Mouse (Mus musculus): ENCODE results near the gene Tmem131l.

Tmem131l gene

DNA sequence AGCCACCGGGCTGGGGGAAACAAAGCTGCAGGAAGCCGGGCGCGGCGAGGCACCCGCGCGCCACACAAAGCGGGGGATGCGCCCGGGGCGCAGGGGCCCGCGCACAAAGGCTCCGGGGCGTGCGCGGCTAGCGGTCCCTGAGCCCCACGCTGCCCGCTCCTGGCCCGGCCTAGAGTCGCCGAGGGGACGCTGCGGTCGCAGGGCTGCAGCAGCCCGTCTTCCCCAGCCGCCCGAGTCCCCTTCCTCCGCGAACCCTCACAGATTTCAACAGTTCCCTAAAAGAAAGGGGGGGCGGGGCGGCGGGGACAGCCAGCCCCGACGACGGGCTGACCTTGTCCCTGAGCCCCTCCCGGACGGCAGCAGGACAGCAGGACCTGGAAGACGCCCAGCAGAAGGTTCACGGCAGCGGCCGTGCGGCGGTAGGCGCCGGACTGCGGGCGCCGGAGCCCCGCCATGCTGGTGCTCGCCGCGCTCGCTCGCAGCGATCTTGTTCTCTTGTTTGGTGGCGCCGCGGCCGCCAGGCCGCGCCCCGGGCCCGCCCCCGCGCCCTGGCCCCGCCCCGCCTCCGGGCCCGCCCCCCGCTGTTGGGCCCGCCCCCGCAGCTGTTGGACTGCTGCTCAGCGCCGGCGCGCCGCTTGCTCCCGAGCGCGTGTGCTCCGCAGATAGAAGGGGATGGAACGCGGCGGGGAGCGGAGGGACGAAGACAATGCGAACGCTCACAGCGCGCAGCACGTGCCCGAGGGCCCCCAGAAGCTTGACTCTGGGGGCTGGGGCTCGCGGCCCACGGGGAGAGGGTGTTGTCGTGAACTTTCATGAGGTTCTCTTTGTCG lies at the start of gene Tmem131l:
Tmem131l (minus strand) TSS at position 530 of the 830 bp plus-strand sequence.
- DNase-seq (ENCODE audit: low read depth, low spot score): peak; percentile 89

DNA sequence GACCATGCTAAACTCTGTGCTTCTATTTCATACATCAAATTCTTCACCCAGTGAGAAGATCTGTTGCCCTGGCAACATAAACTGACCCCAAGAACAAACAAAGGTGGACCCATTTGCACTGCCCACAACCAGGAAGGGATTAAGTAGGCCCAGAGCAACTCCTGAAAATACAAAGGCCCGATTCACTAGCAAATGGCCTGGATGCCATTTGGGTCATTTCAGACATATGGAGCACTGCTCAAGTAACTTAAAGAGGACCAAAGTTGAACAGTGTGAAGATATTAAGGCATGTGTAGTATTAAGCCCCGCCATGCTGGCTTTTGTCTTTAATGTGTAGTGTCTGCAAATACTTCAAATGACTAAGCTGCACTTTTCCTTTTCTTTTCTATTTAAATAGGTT lies 46.9 kb upstream of the Tmem131l start:
- DNase-seq (ENCODE audit: low read depth, low spot score): no peak

DNA sequence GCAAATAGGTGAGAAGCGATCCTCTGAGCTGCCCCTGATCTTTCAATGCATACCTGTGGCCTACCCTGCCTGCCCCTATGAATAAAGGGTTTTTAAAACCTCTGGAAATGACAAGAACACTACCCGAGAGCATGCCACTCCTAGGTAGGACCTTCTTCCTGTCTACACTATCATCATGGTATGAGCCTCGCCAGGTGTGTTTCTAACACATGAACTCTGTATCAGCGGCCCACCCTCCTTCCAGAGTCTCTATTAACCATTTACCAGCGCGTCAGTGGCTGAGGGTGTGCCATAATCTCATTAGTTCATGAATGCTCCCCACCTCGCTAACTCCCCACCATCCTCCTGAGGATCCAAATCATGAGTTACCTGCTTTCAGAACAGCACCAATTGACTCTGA lies 46.4 kb upstream of the Tmem131l start:
- no peak for DNase-seq (ENCODE audit: low read depth, low spot score)

DNA sequence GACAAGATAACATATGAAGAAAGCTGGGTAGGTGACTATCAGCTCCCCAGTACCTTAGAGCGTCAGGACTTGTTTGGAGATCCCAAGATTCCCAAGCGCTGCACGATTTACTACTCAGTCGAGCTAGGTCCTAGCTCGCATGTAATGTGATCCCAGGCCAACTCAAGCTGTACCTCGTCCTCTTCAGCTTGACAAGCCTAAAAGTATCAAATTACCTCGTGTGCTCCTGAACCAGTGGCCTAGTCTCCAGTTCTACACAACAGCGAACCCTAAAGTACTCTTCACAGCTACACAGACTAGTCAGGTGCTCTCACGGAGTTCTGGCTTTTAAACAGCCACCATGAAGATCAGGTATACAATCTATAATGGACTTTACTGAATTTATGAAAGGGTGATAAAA lies 45.5 kb upstream of the Tmem131l start:
- no peak for DNase-seq (ENCODE audit: low read depth, low spot score)

DNA sequence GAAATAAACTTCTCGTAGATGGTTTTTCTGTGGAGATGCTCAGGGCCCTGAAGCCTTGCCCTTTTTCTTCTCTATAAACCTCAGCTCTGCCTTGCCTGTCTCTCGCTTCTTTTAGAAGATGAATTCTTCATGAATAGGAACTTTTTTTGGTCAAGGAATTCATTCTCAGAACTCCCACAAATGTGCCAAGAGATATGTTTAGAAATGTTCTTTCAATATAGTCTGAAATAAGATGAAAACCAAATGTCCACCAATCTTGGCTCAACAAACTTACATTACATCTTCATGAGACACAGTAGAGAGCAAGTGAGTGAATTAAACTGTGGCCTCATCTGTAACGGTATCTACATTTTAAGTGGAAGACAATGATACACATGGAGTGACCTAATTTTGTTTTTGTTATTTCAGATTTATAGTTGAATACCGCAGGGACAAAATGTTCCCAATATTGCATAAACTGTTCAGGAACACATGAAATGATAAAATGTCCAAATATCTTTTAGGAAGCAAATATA lies 41.3 kb upstream of the Tmem131l start:
- no peak for DNase-seq (ENCODE audit: low read depth, low spot score)

DNA sequence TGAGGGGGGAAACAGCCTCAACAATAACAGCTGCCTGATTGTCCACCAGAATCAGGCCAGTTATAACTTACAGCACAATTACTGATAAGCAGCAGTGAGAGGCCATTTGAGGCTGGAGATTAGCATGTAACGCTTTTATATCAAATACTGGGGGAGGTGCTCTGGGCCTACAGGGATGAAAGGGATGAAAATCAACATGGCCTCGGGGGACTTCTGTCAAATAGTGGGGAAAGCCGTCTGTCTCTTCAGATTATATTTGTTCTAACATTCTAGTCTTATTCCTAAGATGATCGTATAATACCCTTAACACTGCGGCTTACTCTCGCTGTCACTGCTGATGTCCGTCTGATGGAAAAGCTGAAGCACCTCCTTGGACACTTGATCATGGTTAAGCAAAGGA lies 40.1 kb upstream of the Tmem131l start:
- DNase-seq (ENCODE audit: low read depth, low spot score): no peak

DNA sequence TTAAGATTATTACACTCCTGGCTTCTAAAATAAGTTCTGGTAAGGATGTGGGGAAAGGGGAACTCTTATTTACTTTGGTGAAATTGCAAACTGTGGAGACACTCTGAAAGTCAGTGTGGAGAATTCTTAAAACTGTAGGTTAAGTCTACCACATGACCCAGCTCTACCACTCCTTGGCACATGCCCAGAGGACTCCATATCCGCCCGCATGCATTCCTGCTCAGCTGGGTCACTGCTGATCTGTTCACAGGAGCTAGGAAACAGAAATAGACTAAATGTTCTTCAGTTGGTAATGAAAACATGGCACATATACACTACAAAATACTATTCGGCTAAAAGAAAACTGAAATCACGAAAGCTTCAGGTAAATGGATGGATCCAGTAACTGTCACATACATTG lies 37.5 kb upstream of the Tmem131l start:
- no peak for DNase-seq (ENCODE audit: low read depth, low spot score)

DNA sequence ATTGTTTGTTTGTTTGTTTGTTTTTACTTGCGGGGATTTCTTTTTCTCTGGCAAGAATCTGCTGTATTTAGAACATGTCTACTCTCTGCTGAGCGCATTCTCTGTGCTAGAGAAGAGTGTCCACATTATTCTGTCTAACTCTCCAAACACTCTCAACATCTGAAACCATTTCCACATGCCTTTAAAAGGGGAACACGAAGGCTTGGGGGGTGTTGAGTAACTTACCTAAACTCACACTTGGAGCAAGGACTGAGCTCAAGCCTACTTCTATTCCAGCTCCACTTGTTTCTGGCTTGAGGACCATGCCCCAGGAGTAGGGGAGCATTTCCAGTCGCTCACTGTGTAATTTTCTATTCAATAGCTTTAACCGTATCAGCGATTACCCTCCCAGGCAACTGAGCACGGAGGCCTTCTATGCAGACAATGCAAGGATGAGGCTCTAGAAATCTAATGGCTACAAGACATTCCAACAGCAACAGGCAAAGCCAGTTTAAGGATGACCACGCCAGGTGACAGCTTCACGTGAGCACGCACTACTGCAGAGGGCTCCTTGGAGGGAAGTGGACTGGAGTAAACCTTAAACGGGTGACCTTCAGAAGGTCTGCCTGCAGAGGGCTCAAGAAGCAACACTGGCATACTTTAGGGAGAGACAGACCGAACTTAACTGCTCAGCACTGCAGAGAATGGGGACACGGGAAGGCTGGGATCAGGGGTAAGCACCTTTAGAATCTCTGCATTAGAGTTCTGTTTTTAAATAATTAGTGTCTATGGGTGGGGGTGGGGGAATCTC lies 36.8 kb upstream of the Tmem131l start:
- no peak for DNase-seq (ENCODE audit: low read depth, low spot score)

DNA sequence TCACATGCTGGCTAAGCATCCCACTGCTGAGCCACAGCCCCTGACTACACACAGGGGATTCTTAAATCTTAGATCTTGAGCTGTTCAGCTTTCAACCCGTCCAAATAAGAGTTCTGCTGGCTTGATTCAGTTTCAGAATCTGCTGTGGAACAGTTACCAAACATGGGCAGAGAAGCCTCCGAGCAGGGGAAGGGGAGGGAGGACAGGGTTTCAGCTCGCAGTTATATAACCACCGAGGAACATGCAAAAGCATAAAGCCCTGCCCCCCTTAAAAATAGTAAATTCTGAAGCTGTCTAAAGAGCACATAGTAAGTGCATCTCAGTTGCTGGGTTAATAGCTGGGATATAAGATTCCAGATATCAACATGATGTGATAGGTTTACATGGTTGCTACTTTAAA lies 35.5 kb upstream of the Tmem131l start:
- DNase-seq (ENCODE audit: low read depth, low spot score): peak; percentile 54

DNA sequence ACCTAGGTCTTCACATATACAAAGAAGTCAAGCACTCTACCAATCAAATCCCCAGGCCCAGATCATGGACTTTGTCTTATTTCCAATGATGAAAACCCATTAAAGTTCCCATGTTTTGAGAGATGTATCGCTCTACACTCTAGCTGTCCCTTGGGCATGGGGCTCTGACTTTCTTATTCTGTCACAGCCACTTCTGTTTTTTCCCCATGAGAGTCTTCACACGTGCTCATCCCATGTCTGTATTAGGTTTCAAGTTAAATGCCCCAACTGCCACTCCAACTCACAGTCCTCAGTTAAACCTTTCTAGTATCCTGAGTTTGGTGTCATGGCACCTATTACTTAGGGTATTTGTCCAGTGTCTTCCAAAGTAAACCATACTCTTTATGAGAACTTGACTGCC lies 34.8 kb upstream of the Tmem131l start:
- peak; percentile 20 for DNase-seq (ENCODE audit: low read depth, low spot score)

DNA sequence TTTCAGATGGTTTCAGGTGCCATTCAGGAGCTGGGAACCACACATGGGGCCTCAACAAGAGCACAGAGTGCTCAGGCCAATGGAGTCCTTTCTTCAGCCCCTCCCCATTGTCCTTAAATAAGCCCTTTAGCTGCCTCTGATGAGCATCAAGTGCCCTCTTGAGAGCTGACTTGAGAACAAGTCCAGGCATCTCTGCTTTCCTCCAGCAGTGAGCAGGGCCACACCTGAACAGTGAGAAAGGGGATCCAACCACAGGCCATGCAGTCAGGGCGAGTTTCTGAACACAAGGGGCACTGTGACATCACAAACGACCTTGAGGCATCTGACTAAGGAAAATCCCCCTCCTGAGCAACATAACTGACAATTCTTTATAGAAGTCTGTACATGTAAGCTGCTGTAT lies 31.7 kb upstream of the Tmem131l start:
- DNase-seq (ENCODE audit: low read depth, low spot score): peak; percentile 81

DNA sequence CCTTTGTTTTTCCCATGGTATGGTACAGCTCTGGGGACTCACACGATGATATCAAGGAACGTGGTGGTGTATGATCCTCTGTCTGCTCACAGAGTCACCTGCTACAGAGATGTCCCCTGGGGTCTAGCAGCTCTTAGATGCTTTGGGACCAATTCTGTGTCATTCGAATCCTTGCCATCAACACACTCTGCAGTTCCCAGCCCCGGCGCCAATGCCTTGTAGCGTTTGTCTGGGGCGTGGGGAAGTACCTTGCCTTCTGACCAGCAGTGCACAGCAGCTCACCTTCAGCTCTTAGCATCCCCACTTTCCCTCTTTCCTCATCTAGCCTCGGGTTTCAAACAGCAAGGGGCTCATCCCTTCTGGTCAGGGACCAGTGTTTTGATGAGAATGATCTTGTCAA lies 30.8 kb upstream of the Tmem131l start:
- peak; percentile 17 for DNase-seq (ENCODE audit: low read depth, low spot score)

DNA sequence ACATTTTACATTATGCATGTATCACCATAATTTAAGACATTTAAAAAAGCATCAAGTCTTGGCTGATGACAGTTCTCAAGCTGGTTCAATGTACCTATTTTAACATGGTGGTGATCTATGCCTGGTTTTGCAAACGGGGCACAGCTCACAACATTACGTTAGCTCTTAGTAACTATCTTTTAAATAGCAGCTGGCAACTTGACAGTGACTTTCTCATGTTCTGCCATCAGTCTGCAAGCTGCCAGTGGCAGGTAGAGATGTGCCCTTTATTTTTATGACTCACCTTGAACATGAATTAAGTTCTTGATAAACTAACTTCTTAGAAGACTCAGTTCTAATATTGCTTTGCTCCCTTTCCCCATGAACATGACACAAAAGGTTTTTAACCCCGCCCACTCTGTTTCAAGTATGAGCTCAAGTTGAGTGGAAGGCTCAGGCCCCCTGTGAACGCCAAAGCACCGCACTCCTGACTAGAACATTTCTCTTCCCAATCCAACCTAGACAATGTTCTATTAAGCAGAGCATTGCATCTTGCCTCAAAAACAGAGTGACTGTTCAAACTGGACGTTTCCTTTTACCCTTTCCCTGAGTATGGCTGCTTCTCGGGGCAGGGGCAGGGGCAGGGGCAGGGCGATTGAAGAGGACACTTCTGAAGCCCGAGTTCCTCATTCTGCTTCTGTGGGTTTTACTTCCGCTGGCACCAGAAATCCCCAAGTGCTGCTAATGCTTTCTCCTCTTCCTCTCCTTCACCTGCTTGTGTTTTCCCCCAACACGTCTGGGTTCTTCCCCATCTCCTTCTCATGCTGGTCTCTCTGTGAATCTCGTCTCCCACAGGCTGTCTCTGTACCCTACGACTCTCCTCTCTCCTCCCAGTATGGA lies 29.1 kb upstream of the Tmem131l start:
- peak; percentile 90 for DNase-seq (ENCODE audit: low read depth, low spot score)

DNA sequence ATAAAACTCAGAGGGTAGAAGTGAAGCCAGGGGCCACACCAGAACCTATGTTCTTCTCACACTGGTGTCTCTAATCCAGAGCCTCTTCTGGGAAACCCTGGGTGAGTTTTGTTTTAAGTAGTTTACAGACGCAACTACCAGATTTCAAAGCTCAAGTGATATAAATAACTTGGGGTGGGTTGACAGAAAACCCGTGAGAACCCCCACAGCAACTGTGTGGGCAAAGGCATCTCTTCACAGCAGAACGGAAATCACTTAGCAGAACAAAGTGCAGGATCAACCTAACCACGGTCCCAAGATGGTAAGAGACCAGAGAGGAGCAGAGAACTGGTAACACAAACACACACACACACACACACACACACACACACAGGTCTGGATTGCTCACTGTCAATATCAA lies 25.9 kb upstream of the Tmem131l start:
- DNase-seq (ENCODE audit: low read depth, low spot score): peak; percentile 24

DNA sequence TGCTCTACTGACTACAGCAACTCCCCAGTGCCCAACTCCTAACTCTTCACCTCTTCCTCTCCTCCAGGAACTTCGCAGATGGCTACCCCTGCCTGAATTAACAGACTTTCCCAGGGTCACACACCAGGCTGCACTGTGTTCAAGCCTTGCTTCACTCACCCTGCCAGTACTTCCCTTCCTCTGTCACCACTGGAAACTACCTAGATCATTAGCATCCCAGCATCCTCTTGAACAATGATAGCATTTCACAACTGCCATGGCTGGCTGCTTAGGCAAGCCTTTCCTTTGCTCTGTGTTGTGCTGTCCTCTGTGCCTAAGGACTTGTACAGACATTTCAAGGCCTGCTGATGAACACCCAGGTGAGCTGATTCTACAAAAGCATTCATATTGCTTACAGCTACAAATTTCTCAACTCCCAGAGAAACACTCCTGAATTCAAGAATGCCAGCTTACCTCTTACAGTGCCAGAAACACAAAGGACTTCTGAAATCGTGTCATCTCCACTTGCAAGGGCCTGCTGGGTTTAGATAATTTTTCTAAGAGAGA lies 23.5 kb upstream of the Tmem131l start:
- no peak for DNase-seq (ENCODE audit: low read depth, low spot score)

DNA sequence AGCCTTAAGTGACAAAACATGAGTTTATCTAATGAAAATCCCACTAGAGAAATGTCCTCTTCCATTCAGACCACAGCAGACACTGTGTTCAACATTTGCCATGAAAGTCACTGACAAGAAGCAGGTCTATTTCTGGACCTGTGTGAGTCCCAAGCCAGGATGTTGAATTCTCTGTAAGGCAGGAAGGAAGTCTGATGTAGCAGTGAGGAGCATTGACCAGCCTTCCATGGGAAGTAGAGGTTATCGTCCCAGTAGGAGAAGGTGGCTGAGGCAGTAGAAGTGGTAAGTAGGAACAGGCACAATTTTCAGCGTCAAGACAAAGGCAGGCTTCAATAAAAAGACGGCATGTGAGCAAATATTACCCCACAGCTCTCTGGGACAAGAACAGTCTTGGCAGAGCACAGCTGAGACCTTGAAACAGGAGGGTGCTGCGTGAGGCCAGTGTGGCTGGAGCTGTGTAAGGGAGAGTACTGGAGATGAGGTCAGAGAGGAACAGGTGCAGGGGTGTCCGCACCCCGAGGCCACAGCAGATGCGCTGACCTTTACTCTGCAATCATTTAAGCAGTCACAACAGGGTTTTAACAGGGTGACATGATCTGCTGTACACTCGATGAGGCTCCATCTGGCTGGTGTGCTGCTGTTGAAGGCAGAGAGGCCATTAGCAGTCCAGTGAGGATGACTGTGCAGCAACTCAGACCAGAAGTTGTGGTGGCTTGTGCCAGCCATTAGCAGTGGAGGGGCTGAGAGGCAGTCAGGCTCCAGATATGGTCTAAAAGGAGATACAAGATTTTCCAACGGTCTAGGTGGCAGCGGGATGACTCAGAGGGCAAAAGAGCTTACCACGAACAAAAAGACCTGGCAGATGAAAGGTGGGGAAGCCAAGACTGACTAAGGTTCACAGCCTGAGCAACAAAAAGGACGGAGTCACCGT lies 21.8 kb upstream of the Tmem131l start:
- DNase-seq (ENCODE audit: low read depth, low spot score): no peak

DNA sequence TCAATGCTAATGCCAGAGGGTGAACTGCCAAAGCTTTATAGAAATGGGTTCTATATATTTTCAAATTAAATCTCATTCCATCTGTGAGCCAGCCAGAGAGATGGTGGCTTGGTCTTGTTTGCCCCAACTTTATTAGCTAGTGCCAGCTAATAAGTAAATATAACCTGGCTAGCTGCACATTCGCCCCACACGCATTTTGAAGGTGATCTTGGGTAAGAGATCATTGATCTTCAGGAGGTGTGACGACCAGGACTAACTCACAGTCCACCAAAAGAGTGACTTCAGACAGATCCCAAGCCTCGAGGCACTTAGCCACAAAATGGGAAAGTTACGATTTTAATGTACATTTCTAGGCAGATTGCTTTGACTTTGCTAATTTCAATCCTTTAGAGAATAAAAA lies 21.0 kb upstream of the Tmem131l start:
- DNase-seq (ENCODE audit: low read depth, low spot score): no peak

DNA sequence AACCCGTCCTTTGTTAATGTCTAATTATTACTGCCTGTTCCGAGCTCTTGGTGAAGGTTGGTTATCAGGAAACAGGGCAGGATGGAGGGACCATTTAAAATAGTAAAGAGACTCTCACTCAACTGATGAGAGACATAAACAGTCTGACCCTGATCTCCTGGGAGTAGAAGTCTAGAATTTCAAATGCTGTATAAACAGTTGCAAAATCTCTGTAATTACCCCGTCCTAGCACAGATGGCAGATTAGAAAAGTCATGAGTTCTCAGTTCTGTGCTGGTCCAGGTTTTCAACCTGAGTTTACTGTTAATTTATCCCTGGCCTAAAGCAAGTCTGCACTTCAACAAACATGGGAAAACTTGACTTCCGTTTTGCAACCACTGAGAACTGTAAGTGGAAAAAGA lies 20.2 kb upstream of the Tmem131l start:
- no peak for DNase-seq (ENCODE audit: low read depth, low spot score)

DNA sequence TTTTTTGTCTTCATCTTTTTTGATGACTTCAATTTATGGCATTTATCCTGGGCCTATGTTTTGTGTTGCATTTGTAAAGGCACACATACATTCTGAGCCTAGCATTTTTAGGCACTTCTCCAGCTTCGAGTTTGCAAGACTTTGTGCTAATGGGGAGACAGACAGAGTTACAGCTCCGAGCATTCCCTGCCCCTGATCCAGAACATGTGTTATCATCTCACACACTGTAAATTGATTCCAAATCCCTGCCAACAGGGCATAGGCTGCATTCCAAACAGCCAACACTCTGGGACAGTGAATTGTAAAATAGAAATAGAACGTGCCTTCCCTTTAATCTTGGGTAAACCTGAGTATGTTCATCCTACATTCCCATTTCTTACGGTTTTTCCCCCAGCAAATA lies 19.7 kb upstream of the Tmem131l start:
- DNase-seq (ENCODE audit: low read depth, low spot score): no peak

DNA sequence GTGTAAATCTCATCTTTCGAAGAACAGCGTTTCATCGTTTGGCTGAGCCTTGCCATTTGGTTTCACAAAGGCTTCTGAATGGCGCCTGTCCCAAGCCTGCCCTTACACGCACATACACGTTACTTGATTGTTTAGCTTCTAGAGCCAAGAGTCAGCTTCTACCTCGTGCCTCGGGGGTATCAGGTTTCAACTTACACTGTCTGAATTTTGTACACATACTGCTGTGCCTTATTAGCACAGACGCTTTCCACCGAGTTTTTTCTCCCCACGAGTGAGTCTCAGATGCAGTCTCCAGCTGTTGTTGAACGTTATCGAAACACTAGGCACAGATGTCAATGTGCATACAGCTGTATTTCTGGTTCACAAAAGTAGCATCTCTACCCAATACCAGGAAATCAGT lies 19.3 kb upstream of the Tmem131l start:
- DNase-seq (ENCODE audit: low read depth, low spot score): no peak

Measured in A20 (cell line).